Mouse (Mus musculus): ENCODE data around the gene Pde6c. TPM values are rescaled to one million over a fixed set of nuclear protein-coding genes. Genes with fewer than 3 reads are reported as not detected.

The Pde6c gene
- polyA plus RNA-seq, 1 experiment: 0.12 TPM

DNA sequence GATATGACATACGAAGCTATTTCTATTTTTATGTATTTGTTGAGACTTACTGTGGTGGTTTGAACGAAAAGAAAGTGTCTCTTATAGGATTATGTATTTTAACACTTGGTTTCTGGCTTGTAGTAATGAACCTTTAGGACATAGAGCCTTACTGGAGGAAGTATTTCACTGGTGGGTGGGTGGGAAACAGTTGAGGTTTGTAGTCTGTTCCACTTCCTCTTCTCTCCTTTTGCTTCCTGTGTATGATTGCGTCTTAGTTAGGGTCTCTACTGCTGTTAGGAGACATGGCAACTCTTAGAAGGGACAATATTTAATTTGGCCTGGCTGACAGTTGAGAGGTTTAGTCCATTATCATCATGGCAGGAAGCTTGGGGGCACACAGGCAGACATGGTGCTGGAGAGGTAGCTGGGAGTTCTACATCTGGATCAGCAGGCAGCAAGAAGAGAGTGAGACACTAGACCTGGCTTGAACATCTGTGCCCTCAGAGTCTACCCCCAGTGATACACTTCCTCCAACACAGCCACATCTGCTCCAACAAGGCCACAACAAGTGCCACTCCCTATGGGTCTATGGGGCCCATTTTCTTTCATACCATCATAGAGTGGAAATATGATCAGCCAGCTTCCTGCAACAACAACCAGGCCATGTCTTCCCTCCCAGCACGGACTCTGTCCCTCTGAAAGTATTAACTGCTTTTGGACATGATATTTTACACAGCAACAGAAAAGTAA, 11.1 kb downstream of the Pde6c start:
- H3K27ac ChIP-seq (ENCODE audit: control insufficient read depth, insufficient read depth, low read depth, low read length): no peak overlapping the region
- H3K36me3 ChIP-seq (ENCODE audit: control insufficient read depth, insufficient read depth, low read length): no peaks in the 10 kb centered on the region
- no peaks in the 10 kb centered on the region for H3K27me3 ChIP-seq (ENCODE audit: control insufficient read depth, insufficient read depth, low read length)
- no peaks in the 10 kb centered on the region for H3K4me1 ChIP-seq (ENCODE audit: control insufficient read depth, insufficient read depth, low read length)
- H3K4me3 ChIP-seq (ENCODE audit: control insufficient read depth, low read depth, low read length): no peak overlapping the region
- TF ChIP-seq POLR2A (IDR thresholded peaks at IDR 0.05; ENCODE audit: control insufficient read depth, low read depth, low read length): no peak

DNA sequence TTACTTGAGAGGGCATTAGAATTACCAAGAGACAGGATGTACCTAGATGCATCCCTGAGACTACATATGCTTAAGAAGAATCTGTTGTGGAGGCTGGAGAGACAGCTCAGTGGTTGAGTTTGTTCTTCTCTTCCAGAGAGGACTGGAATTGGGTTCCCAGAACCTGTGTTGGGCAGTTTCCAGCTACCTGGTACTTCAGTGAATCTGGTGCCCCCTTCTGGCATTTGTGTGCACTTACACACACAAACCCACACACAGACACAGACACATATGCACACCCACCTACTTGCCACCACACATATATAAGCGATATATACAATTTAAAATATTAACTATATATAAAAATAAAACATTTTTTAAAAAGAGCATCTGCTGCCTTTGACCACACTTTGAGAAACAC, 23.7 kb downstream of the Pde6c start:
- Histone ChIP-seq H3K36me3 (ENCODE audit: control insufficient read depth, insufficient read depth, low read length) (no peaks in the 10 kb centered on the region), H3K4me1 (ENCODE audit: control insufficient read depth, insufficient read depth, low read length) (no peaks in the 10 kb centered on the region), H3K4me3 (ENCODE audit: control insufficient read depth, low read depth, low read length) (no peak overlapping the region), H3K27me3 (ENCODE audit: control insufficient read depth, insufficient read depth, low read length) (no peaks in the 10 kb centered on the region), H3K27ac (ENCODE audit: control insufficient read depth, insufficient read depth, low read depth, low read length) (no peak overlapping the region)
- TF ChIP-seq CTCF (IDR thresholded peaks at IDR 0.05; ENCODE audit: control insufficient read depth, insufficient read depth, insufficient replicate concordance, low read depth, low read length) (no peak), POLR2A (IDR thresholded peaks at IDR 0.05; ENCODE audit: control insufficient read depth, low read depth, low read length) (no peak)

DNA sequence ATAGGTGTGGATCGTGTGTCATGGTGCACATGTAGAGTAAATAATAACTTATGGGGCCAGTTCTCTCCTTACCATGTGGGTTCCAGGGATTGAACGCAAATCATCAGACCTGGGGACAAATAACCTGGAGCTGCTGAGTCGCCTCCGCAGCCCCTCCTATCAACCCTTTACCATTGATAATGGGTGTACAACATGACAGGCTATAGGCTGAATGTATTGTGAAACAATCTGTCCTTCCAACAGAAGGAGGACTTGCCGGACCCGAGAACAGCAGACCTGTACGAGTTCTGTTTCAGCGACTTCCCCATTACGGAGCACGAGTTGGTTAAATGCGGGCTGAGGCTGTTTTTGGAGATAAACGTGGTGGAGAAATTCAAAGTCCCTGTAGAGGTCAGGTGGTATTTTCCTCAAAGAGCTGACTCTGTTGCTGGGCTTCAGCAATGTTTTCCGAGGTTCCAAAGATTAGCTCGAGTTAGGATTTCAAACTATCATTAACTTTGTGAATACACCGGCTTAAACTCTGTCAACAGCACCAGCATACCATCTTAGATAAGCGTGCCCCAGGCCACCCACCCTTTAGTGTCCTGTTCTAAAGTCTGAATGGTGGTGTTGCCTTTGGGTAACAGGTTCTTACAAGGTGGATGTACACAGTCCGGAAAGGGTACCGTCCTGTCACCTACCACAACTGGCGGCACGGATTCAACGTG, 29.2 kb downstream of the Pde6c start:
- H3K27ac ChIP-seq (ENCODE audit: control insufficient read depth, insufficient read depth, low read depth, low read length): no peak overlapping the region
- TF ChIP-seq POLR2A (IDR thresholded peaks at IDR 0.05; ENCODE audit: control insufficient read depth, low read depth, low read length): no peak
- no peak for TF ChIP-seq CTCF (IDR thresholded peaks at IDR 0.05; ENCODE audit: control insufficient read depth, insufficient read depth, insufficient replicate concordance, low read depth, low read length)
- no peaks in the 10 kb centered on the region for H3K4me1 ChIP-seq (ENCODE audit: control insufficient read depth, insufficient read depth, low read length)
- no peaks in the 10 kb centered on the region for H3K27me3 ChIP-seq (ENCODE audit: control insufficient read depth, insufficient read depth, low read length)
- H3K36me3 ChIP-seq (ENCODE audit: control insufficient read depth, insufficient read depth, low read length): no peaks in the 10 kb centered on the region
- no peak overlapping the region for H3K4me3 ChIP-seq (ENCODE audit: control insufficient read depth, low read depth, low read length)

DNA sequence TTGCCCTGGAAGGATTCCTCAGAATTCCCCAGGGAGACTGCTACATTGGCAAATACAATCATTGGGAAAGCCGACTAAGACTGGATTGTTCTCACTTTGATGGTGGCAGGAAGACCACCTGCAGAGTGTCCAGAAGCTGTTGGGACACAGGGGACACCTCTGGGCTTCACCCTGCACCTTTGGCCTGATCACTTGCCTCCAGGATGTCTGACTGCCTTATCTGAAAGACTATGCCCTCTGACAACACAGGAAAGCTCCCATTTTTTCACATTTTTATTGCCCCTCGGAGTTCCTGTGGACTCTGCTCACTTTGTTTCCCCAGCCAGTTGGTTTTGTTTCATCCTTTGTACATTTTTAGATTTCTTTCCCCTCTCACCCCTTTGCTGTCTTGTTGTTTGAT, 32.1 kb downstream of the Pde6c start:
- H3K4me1 ChIP-seq (ENCODE audit: control insufficient read depth, insufficient read depth, low read length): no peaks in the 10 kb centered on the region
- no peaks in the 10 kb centered on the region for H3K36me3 ChIP-seq (ENCODE audit: control insufficient read depth, insufficient read depth, low read length)
- no peak overlapping the region for H3K4me3 ChIP-seq (ENCODE audit: control insufficient read depth, low read depth, low read length)
- TF ChIP-seq CTCF (IDR thresholded peaks at IDR 0.05; ENCODE audit: control insufficient read depth, insufficient read depth, insufficient replicate concordance, low read depth, low read length) (no peak), POLR2A (IDR thresholded peaks at IDR 0.05; ENCODE audit: control insufficient read depth, low read depth, low read length) (no peak)
- H3K27me3 ChIP-seq (ENCODE audit: control insufficient read depth, insufficient read depth, low read length): no peaks in the 10 kb centered on the region
- no peak overlapping the region for H3K27ac ChIP-seq (ENCODE audit: control insufficient read depth, insufficient read depth, low read depth, low read length)

DNA sequence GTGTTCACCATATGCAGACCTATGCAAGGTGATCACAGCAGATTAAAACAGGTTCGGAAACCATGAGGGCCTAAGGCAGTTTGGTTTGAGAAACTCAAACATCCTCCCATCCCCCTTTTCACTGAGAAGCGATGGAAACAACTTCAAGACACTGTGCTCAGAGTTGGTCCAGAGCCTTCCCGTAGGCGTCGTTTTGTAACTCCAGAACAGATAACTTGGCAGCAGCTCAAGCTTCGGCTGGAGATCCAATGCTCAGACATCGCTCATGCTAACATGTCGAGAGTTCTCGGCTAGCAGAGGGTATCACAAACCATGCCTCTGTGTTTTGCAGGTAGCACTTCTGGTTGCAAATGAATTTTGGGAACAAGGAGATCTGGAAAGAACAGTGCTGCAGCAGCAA, 47.1 kb downstream of the Pde6c start:
- Histone ChIP-seq H3K36me3 (ENCODE audit: control insufficient read depth, insufficient read depth, low read length) (no peaks in the 10 kb centered on the region), H3K27me3 (ENCODE audit: control insufficient read depth, insufficient read depth, low read length) (no peaks in the 10 kb centered on the region), H3K27ac (ENCODE audit: control insufficient read depth, insufficient read depth, low read depth, low read length) (no peak overlapping the region), H3K4me1 (ENCODE audit: control insufficient read depth, insufficient read depth, low read length) (no peaks in the 10 kb centered on the region), H3K4me3 (ENCODE audit: control insufficient read depth, low read depth, low read length) (no peak overlapping the region)
- TF ChIP-seq CTCF (IDR thresholded peaks at IDR 0.05; ENCODE audit: control insufficient read depth, insufficient read depth, insufficient replicate concordance, low read depth, low read length) (no peak), POLR2A (IDR thresholded peaks at IDR 0.05; ENCODE audit: control insufficient read depth, low read depth, low read length) (no peak)

DNA sequence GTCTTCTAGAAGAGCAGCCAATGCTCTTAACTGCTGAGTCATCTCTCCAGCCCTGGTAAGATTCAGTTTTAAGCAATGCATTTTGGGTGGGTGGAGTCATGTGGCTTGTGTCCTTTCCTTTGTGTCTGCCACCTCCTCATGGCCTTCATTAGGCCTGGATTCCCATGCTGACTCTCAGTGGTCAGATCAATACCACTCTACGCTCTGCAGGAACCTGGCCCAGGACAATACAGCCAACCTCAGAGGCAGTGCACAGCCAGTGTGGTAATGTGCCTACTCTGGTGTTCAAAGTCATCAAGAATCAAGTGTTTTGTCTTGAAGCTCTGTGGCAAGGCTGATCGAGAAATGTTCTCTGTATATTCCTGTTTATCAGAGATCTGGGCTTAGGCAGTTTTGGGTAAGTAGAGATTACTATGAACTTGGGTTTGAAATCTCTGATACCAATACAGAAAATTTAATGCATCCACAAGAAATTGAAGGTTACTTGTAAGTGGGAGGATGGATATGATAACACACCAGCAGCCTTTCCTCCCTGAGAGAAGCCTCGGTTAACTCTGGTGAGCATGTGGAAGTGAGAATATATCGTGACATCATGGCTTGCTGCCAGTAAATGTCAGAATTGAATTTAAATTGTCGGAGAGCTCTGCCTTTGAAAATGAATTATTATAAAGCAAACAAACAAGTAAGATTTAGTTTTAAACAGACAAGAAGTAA, 54.2 kb downstream of the Pde6c start:
- H3K27me3 ChIP-seq (ENCODE audit: control insufficient read depth, insufficient read depth, low read length): no peaks in the 10 kb centered on the region
- no peaks in the 10 kb centered on the region for H3K4me1 ChIP-seq (ENCODE audit: control insufficient read depth, insufficient read depth, low read length)
- H3K36me3 ChIP-seq (ENCODE audit: control insufficient read depth, insufficient read depth, low read length): no peaks in the 10 kb centered on the region; the same call in 1 of the 2 replicates
- TF ChIP-seq CTCF (IDR thresholded peaks at IDR 0.05; ENCODE audit: control insufficient read depth, insufficient read depth, insufficient replicate concordance, low read depth, low read length) (no peak), POLR2A (IDR thresholded peaks at IDR 0.05; ENCODE audit: control insufficient read depth, low read depth, low read length) (no peak)
- H3K27ac ChIP-seq (ENCODE audit: control insufficient read depth, insufficient read depth, low read depth, low read length): no peak overlapping the region
- H3K4me3 ChIP-seq (ENCODE audit: control insufficient read depth, low read depth, low read length): no peak overlapping the region

DNA sequence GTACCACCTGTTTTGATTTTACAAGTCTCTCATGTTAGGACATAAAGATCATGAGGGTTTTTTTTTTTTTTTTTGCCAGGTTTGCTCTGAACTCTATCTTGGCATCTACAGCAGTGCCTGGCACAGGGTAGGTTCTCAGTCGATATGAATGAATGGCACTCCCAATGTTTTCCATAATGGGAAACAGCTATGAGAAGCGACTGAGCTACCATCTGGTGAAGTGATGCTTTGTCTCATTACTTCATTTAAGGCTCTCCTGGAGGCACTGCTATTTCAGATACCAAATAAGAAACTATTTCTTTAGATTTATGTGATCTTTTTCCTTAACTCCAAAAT, 54.7 kb downstream of the Pde6c start:
- H3K4me3 ChIP-seq (ENCODE audit: control insufficient read depth, low read depth, low read length): no peak overlapping the region
- no peaks in the 10 kb centered on the region for H3K27me3 ChIP-seq (ENCODE audit: control insufficient read depth, insufficient read depth, low read length)
- H3K27ac ChIP-seq (ENCODE audit: control insufficient read depth, insufficient read depth, low read depth, low read length): no peak overlapping the region
- TF ChIP-seq POLR2A (IDR thresholded peaks at IDR 0.05; ENCODE audit: control insufficient read depth, low read depth, low read length) (no peak), CTCF (IDR thresholded peaks at IDR 0.05; ENCODE audit: control insufficient read depth, insufficient read depth, insufficient replicate concordance, low read depth, low read length) (no peak)
- H3K36me3 ChIP-seq (ENCODE audit: control insufficient read depth, insufficient read depth, low read length): no peaks in the 10 kb centered on the region; the same call in 1 of the 2 replicates
- H3K4me1 ChIP-seq (ENCODE audit: control insufficient read depth, insufficient read depth, low read length): no peaks in the 10 kb centered on the region

All from testis, adult 2 months (tissue).